Mouse (Mus musculus): ENCODE measurements around the gene Ucn3.

Gene Ucn3

GRCm38 (mm10) chr13:3892601-3893000, 52.5 kb downstream of the Ucn3 start:
- peak; percentile 48 for DNase-seq (ENCODE audit: low read depth)

GRCm38 (mm10) chr13:3891479-3892087, 53.6 kb downstream of the Ucn3 start:
- DNase-seq (ENCODE audit: low read depth), result no peak

Data from 416B (cell line).